23 mouse cellular contexts compared by ENCODE assay signal in genomic region chr15:12377800-12378199, GRCm38 (mm10). TPM values are rescaled to one million over a fixed set of nuclear protein-coding genes. Genes with fewer than 3 reads are reported as not detected.
A peak's percentile ranks its signal among the peaks of the same experiment; 100 is the strongest.
DNase-seq lines count a peak whose midpoint lies in the region; ATAC-seq lines count a peak whose summit lies in the region.
"Had no signal": no experiment of that assay in that cellular context is flagged by ENCODE, and none has a peak within 500 bp of the region (broad histone marks: within the 10 kb centered on the region; RNA-seq: fewer than 3 reads in every experiment).

No protein-coding gene starts in this region.

- ATAC-seq in kidney, embryonic 14.5 days (ENCODE audit: low FRiP score, low TSS enrichment) = no peak
- no peak for ATAC-seq in heart, embryonic 11.5 days (replicated peaks; ENCODE audit: insufficient number of reproducible peaks, low FRiP score, low TSS enrichment)
- ATAC-seq: intestine, embryonic 16.5 days; liver, embryonic 12.5 days had no signal

- WGBS in kidney, embryonic 14.5 days = 79% methylated on average over 10 of the region's 10 CpGs
- 83% methylated on average over 10 of the region's 10 CpGs for WGBS in heart, embryonic 11.5 days (ENCODE audit: insufficient replicate concordance)

- no peak overlapping the region for H3K9ac ChIP-seq in kidney, embryonic 14.5 days (ENCODE audit: low read depth, low read length)
- H3K9ac ChIP-seq in heart, embryonic 11.5 days (ENCODE audit: low read depth, low read length) = no peak overlapping the region
- H3K9ac ChIP-seq: hindbrain, embryonic 15.5 days; liver, embryonic 12.5 days; lung, embryonic 14.5 days; stomach, embryonic 15.5 days had no signal

- H3K4me2 ChIP-seq in kidney, embryonic 14.5 days (replicated peaks; ENCODE audit: low read depth, low read length) = no peak overlapping the region
- no peak overlapping the region for H3K4me2 ChIP-seq in heart, embryonic 11.5 days
- H3K4me2 ChIP-seq: hindbrain, embryonic 15.5 days; lung, embryonic 14.5 days; stomach, embryonic 15.5 days had no signal

- H3K9me3 ChIP-seq in kidney, embryonic 14.5 days (ENCODE audit: control insufficient read depth, low read length) = no peaks in the 10 kb centered on the region
- H3K9me3 ChIP-seq in heart, embryonic 11.5 days (replicated peaks; ENCODE audit: control insufficient read depth, low read length) = no peaks in the 10 kb centered on the region
- H3K9me3 ChIP-seq: forebrain, embryonic 10.5 days; hindbrain, embryonic 15.5 days; liver, embryonic 12.5 days; stomach, embryonic 15.5 days had no signal

- no peak overlapping the region for H3K4me3 ChIP-seq in kidney, embryonic 14.5 days (ENCODE audit: low read length)
- H3K4me3 ChIP-seq in heart, embryonic 11.5 days (ENCODE audit: low read depth, low read length) = no peak overlapping the region
- H3K4me3 ChIP-seq: forebrain, embryonic 10.5 days; gastrocnemius, adult 2 months; hindbrain, embryonic 15.5 days; liver, embryonic 12.5 days; stomach, embryonic 15.5 days had no signal

- H3K36me3 ChIP-seq in kidney, embryonic 14.5 days (ENCODE audit: control insufficient read depth, insufficient read depth, low read length) = peaks cover 6% of the 10 kb centered on the region; the same call in 1 of the 2 replicates
- H3K36me3 ChIP-seq in heart, embryonic 11.5 days (ENCODE audit: control insufficient read depth, insufficient read depth, low read length) = no peaks in the 10 kb centered on the region
- H3K36me3 ChIP-seq: hindbrain, embryonic 15.5 days; liver, embryonic 12.5 days; stomach, embryonic 15.5 days had no signal

- no peak overlapping the region for H3K27ac ChIP-seq in kidney, embryonic 14.5 days (ENCODE audit: low read depth, low read length)
- H3K27ac ChIP-seq in heart, embryonic 11.5 days (ENCODE audit: low read depth, low read length) = no peak overlapping the region
- H3K27ac ChIP-seq: forebrain, embryonic 10.5 days; gastrocnemius, adult 2 months; hindbrain, embryonic 15.5 days; liver, embryonic 12.5 days; macrophage; stomach, embryonic 15.5 days had no signal

- H3K27me3 ChIP-seq in kidney, embryonic 14.5 days (ENCODE audit: control insufficient read depth, insufficient read depth, low read length) = no peaks in the 10 kb centered on the region
- H3K27me3 ChIP-seq in heart, embryonic 11.5 days (ENCODE audit: control insufficient read depth, insufficient read depth, low read length) = no peaks in the 10 kb centered on the region
- H3K27me3 ChIP-seq: hindbrain, embryonic 15.5 days; stomach, embryonic 15.5 days had no signal

- peaks cover 17% of the 10 kb centered on the region for H3K4me1 ChIP-seq in kidney, embryonic 14.5 days (ENCODE audit: control insufficient read depth, insufficient read depth, low read length)
- peaks cover 8% of the 10 kb centered on the region for H3K4me1 ChIP-seq in heart, embryonic 11.5 days (ENCODE audit: control insufficient read depth, insufficient read depth, low read length)

- peak; percentile 48 for DNase-seq in kidney, adult 11 months
- DNase-seq in ovary, postnatal 36 days (ENCODE audit: low spot score) = peak; percentile 17
- no peak for DNase-seq in ovary, adult 18-20 months (ENCODE audit: low spot score)
- peak; percentile 44 to 58 for DNase-seq in kidney, postnatal 36 days
- no peak for DNase-seq in spleen, adult 18-20 months
- DNase-seq: B cell, adult 2 months; cerebellum, adult 8-10 months; gastrocnemius, adult 2 months; heart, adult 18-20 months; heart, postnatal 36 days; left cerebral cortex, postnatal 4 days; lung, embryonic 14.5 days; midbrain, embryonic 14.5 days; right cerebral cortex, postnatal 25 days had no signal

RNA-seq across cellular contexts. Expression of gene 1810049J17Rik, which starts 56.1 kb away (rescaled TPM):
- 0.81 and 1.9 TPM in 2 replicates for polyA plus RNA-seq in kidney, embryonic 14.5 days (2014; fragmentation: Nextera tagmentation; extraction: Ambion mirVana)
- not detected in 2 replicates for polyA plus RNA-seq in heart, embryonic 11.5 days (2014; fragmentation: Nextera tagmentation; extraction: Ambion mirVana)
- polyA plus RNA-seq: cortical plate, adult 2 months; forebrain, embryonic 10.5 days had no signal

RNA-seq across cellular contexts. Expression of gene Golph3, which starts 56.5 kb away (rescaled TPM):
- polyA plus RNA-seq in kidney, embryonic 14.5 days (2014; fragmentation: Nextera tagmentation; extraction: Ambion mirVana) = 78.7 and 116 TPM in 2 replicates
- 85.8 and 93.7 TPM in 2 replicates for polyA plus RNA-seq in heart, embryonic 11.5 days (2014; fragmentation: Nextera tagmentation; extraction: Ambion mirVana)

Comparison
In these comparisons a context has a peak if more than half of its experiments do, and no peak if none do; other contexts are left out.
1. DNase-seq: peak in kidney, adult 11 months (single experiment), ovary, postnatal 36 days (single experiment) and kidney, postnatal 36 days (2 of 2); none in ovary, adult 18-20 months (single experiment) and spleen, adult 18-20 months (0 of 2).